Mouse (Mus musculus): Measurements from ENCODE around the gene Glp2r.

DNA sequence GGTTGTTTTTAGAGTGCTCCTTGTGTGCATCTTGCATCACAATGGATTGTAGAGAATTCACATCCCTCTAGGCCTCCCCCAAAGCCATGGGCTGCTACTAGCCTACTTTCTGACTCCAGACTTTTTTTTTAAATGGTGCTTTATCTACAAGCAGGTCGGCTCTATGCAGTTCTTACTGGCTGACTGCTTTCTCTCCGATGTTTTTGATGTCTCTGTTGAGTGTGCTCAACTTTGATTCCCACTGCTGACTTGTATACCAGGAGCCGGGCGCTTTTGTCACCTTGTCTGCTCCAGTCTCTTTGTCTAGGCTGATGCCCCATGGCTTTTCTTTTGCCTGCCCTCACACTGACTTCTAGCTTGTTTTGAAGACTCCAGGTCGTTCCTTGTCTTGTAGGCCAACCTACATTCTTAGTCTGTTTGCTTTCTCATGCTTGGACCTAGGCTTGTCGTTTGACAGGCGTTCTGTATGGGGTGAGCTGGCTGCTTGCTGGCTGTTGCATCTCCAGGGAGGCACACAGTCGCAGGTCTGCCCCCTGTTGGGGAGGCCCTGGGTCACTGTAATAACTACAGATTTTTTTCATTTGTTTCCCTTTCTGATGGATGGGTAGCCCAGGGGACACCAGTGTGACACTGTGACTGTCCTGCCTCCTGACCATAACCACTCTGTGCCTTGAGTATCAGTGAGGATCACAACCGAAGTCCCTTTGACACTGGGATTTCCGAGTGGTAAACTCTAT lies 120.8 kb downstream of the Glp2r start:
- no peak for TF ChIP-seq POLR2A (IDR thresholded peaks at IDR 0.05; ENCODE audit: insufficient read length, low read depth)
- no peak for TF ChIP-seq USF1 (IDR thresholded peaks at IDR 0.05; ENCODE audit: low read depth)
- TF ChIP-seq CEBPB (IDR thresholded peaks at IDR 0.05; ENCODE audit: insufficient read depth, poor library complexity, severe bottlenecking), result no peak
- TF ChIP-seq REST (IDR thresholded peaks at IDR 0.05; ENCODE audit: insufficient read depth, insufficient read length), result no peak
- no peak for TF ChIP-seq TCF12 (IDR thresholded peaks at IDR 0.05; ENCODE audit: insufficient read depth, poor library complexity, severe bottlenecking)
- TF ChIP-seq POLR2AphosphoS2 (IDR thresholded peaks at IDR 0.05; ENCODE audit: insufficient read length, low read depth), result no peak
- TF ChIP-seq MAX (IDR thresholded peaks at IDR 0.05; ENCODE audit: low read depth), result no peak
- TF ChIP-seq E2F4 (IDR thresholded peaks at IDR 0.05; ENCODE audit: insufficient read depth), result no peak
- no peak for TF ChIP-seq MYOG (IDR thresholded peaks at IDR 0.05; ENCODE audit: control insufficient read depth in 1 of 3, insufficient read depth in 1 of 3, insufficient read length in 2 of 3, low read depth in 2 of 3)
- no peak for TF ChIP-seq SRF (IDR thresholded peaks at IDR 0.05; ENCODE audit: control insufficient read depth, insufficient read length, low read depth)
- no peak for TF ChIP-seq MYOD1 (IDR thresholded peaks at IDR 0.05; ENCODE audit: control insufficient read depth in 1 of 3, insufficient read length in 2 of 3, low read depth in 2 of 3)
- TF ChIP-seq TCF3 (IDR thresholded peaks at IDR 0.05; ENCODE audit: insufficient read length, low read depth), result no peak
